7 mouse cellular contexts compared by ENCODE assay signal in the genomic region with DNA sequence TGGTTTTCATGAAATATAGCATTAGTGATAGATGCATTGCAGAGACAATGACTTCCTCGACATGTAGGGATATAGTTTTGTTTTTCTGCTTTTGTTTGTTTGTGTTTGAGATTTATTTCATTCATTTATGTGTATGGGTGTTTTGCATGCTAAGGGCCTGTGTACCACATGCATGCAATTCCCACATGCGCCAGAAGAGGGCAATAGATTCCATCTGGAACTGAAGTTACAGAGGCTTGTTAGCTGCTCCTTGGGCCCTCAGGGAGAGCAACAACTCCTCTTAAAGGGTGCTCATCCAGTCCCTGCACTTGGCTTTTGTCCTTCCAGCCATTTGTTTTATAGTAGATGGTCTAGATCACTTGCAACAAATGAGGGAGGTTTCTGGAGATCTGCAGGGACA.
DNase-seq lines count a peak whose midpoint lies in the region; TF ChIP-seq lines count a peak whose summit lies in the region.

No protein-coding gene starts in this region.

- no peak overlapping the region for H3K4me3 ChIP-seq in C2C12 (ENCODE audit: insufficient read depth, poor library complexity, severe bottlenecking)
- H3K4me3 ChIP-seq in bone marrow macrophage, adult 2 months (ENCODE audit: insufficient read depth, low read length) = no peak overlapping the region
- H3K4me3 ChIP-seq in small intestine, adult 2 months (ENCODE audit: low read depth, low read length) = no peak overlapping the region

- TF ChIP-seq POLR2A in bone marrow macrophage, adult 2 months (IDR thresholded peaks at IDR 0.05; ENCODE audit: borderline replicate concordance, low read depth, low read length) = no peak
- no peak for TF ChIP-seq POLR2A in small intestine, adult 2 months (IDR thresholded peaks at IDR 0.05; ENCODE audit: low read depth, low read length)

- peaks cover 4% of the 10 kb centered on the region for H3K27me3 ChIP-seq in C2C12 (ENCODE audit: control insufficient read depth, insufficient read depth, insufficient read length)
- no peaks in the 10 kb centered on the region for H3K27me3 ChIP-seq in small intestine, adult 2 months (ENCODE audit: control insufficient read depth, insufficient read depth, low read length)

- no peaks in the 10 kb centered on the region for H3K79me3 ChIP-seq in C2C12 (ENCODE audit: low read depth)

- H3K79me2 ChIP-seq in C2C12 (ENCODE audit: control insufficient read depth, insufficient read depth) = no peaks in the 10 kb centered on the region

- H3ac ChIP-seq in C2C12 (ENCODE audit: control insufficient read depth, insufficient read length, low read depth) = no peak overlapping the region

- H3K4me1 ChIP-seq in bone marrow macrophage, adult 2 months (ENCODE audit: control insufficient read depth, insufficient read depth, low read length) = no peaks in the 10 kb centered on the region
- H3K4me1 ChIP-seq in small intestine, adult 2 months (ENCODE audit: control insufficient read depth, insufficient read depth, insufficient read length, low read length) = no peaks in the 10 kb centered on the region

- peak; percentile 28 for TF ChIP-seq CTCF in C2C12 (IDR thresholded peaks at IDR 0.05; ENCODE audit: control insufficient read depth, insufficient read depth, insufficient read length)
- peak; percentile 56 for TF ChIP-seq CTCF in bone marrow macrophage, adult 2 months (IDR thresholded peaks at IDR 0.05; ENCODE audit: low read depth, low read length)
- TF ChIP-seq CTCF in small intestine, adult 2 months (IDR thresholded peaks at IDR 0.05; ENCODE audit: extremely low read depth, insufficient read length, insufficient replicate concordance, low read depth, low read length) = peak; percentile 68; the same call in 1 of the 2 replicates

- no peak overlapping the region for H3K27ac ChIP-seq in bone marrow macrophage, adult 2 months (ENCODE audit: insufficient read depth, low read depth, low read length)
- no peak overlapping the region for H3K27ac ChIP-seq in small intestine, adult 2 months (ENCODE audit: insufficient read depth, low read depth, low read length)

- peak; percentile 76 for DNase-seq in 416B (ENCODE audit: low read depth)
- peak; percentile 75 for DNase-seq in forelimb bud, embryonic 11.5 days (ENCODE audit: low read depth, low spot score)
- peak; percentile 63 for DNase-seq in layer of hippocampus, adult 11-12 months (ENCODE audit: low spot score)
- DNase-seq in lung, postnatal 14 days = peak; percentile 82

- 2% methylated on average over 2 of the region's 2 CpGs for WGBS in small intestine, adult 2 months

- H3K36me3 ChIP-seq in C2C12 (ENCODE audit: control insufficient read depth, insufficient read depth) = no peaks in the 10 kb centered on the region
- no peaks in the 10 kb centered on the region for H3K36me3 ChIP-seq in small intestine, adult 2 months (ENCODE audit: control insufficient read depth, insufficient read depth, low read length)

TF ChIP-seq in C2C12, 6 proteins besides CTCF, POLR2A, EP300 and RAD21:
- TF ChIP-seq CEBPB (IDR thresholded peaks at IDR 0.05; ENCODE audit: low read depth) (no peak), MYOD1 (IDR thresholded peaks at IDR 0.05; ENCODE audit: control insufficient read depth, insufficient read length, low read depth) (no peak), FOSL1 (IDR thresholded peaks at IDR 0.05; ENCODE audit: insufficient read depth, low read length, poor library complexity, severe bottlenecking) (no peak), USF1 (IDR thresholded peaks at IDR 0.05; ENCODE audit: low read depth) (no peak), MAX (IDR thresholded peaks at IDR 0.05) (no peak), MYOG (IDR thresholded peaks at IDR 0.05; ENCODE audit: control insufficient read depth, extremely low read depth, insufficient read length) (no peak)
TF ChIP-seq in C2C12: peak in this region for 0.
